Mouse (Mus musculus): ENCODE measurements around the gene Afap1l2.
A peak's percentile ranks its signal among the peaks of the same experiment; 100 is the strongest.

The Afap1l2 gene

GRCm38 (mm10) chr19:57007781-57008710 lies at the start of gene Afap1l2:
Gene Afap1l2, minus strand, starts transcription at chr19:57008228.
- DNase-seq (ENCODE audit: low spot score), result no peak

GRCm38 (mm10) chr19:57057568-57057967 lies 49.5 kb upstream of the Afap1l2 start:
- no peak for DNase-seq (ENCODE audit: low spot score)

- DNase-seq (ENCODE audit: low spot score), result no peak
Measured at GRCm38 (mm10) chr19:57055215-57056120, 47.4 kb upstream of the Afap1l2 start.

- DNase-seq (ENCODE audit: low spot score), result no peak
Measured at GRCm38 (mm10) chr19:57052959-57053358, 44.9 kb upstream of the Afap1l2 start.

GRCm38 (mm10) chr19:57052016-57052415 lies 44.0 kb upstream of the Afap1l2 start:
- DNase-seq (ENCODE audit: low spot score), result no peak

GRCm38 (mm10) chr19:57049592-57050090 lies 41.6 kb upstream of the Afap1l2 start:
- DNase-seq (ENCODE audit: low spot score), result no peak

- DNase-seq (ENCODE audit: low spot score), result no peak
Measured at GRCm38 (mm10) chr19:57047671-57048320, 39.8 kb upstream of the Afap1l2 start.

- no peak for DNase-seq (ENCODE audit: low spot score)
Measured at GRCm38 (mm10) chr19:57039258-57039657, 31.2 kb upstream of the Afap1l2 start.

GRCm38 (mm10) chr19:57036860-57037259 lies 28.8 kb upstream of the Afap1l2 start:
- no peak for DNase-seq (ENCODE audit: low spot score)

GRCm38 (mm10) chr19:57031582-57031981 lies 23.6 kb upstream of the Afap1l2 start:
- DNase-seq (ENCODE audit: low spot score), result peak; percentile 30

GRCm38 (mm10) chr19:57029461-57029860 lies 21.4 kb upstream of the Afap1l2 start:
- no peak for DNase-seq (ENCODE audit: low spot score)

GRCm38 (mm10) chr19:57028327-57029179 lies 20.5 kb upstream of the Afap1l2 start:
- no peak for DNase-seq (ENCODE audit: low spot score)

GRCm38 (mm10) chr19:57026501-57026900 lies 18.5 kb upstream of the Afap1l2 start:
- DNase-seq (ENCODE audit: low spot score), result no peak

- DNase-seq (ENCODE audit: low spot score), result no peak
Measured at GRCm38 (mm10) chr19:57017785-57018179, 9.8 kb upstream of the Afap1l2 start.

- no peak for DNase-seq (ENCODE audit: low spot score)
Measured at GRCm38 (mm10) chr19:57016995-57017784, 9.2 kb upstream of the Afap1l2 start.

- DNase-seq (ENCODE audit: low spot score), result no peak
Measured at GRCm38 (mm10) chr19:57014808-57015207, 6.8 kb upstream of the Afap1l2 start.

- DNase-seq (ENCODE audit: low spot score), result no peak
Measured at GRCm38 (mm10) chr19:57013271-57013677, 5.2 kb upstream of the Afap1l2 start.

- DNase-seq (ENCODE audit: low spot score), result no peak
Measured at GRCm38 (mm10) chr19:57012068-57012467, 4.0 kb upstream of the Afap1l2 start.

GRCm38 (mm10) chr19:57010064-57010463 lies 2.0 kb upstream of the Afap1l2 start:
- DNase-seq (ENCODE audit: low spot score), result no peak

GRCm38 (mm10) chr19:57009653-57010052 lies 1.6 kb upstream of the Afap1l2 start:
- DNase-seq (ENCODE audit: low spot score), result no peak

Data from left cerebral cortex, adult 11 months (tissue).